Comparison of ENCODE assay signal across 22 mouse cellular contexts in genomic region chr5:91261895-91262294, GRCm38 (mm10).
"Had no signal": no experiment of that assay in that cellular context is flagged by ENCODE, and none has a peak within 500 bp of the region (broad histone marks: within the 10 kb centered on the region; RNA-seq: fewer than 3 reads in every experiment).

No protein-coding gene starts in this region.

- H3K9ac ChIP-seq: liver, embryonic 13.5 days; liver, embryonic 15.5 days; liver, postnatal 0 days; lung, embryonic 14.5 days; midbrain, embryonic 12.5 days; neural tube, embryonic 13.5 days; neural tube, embryonic 15.5 days; stomach, embryonic 15.5 days had no signal

- H3K4me1 ChIP-seq: liver, embryonic 13.5 days; liver, embryonic 15.5 days; midbrain, embryonic 10.5 days; midbrain, embryonic 12.5 days; neural tube, embryonic 13.5 days; neural tube, embryonic 15.5 days; stomach, embryonic 15.5 days had no signal

- H3K27me3 ChIP-seq: liver, embryonic 13.5 days; liver, embryonic 15.5 days; midbrain, embryonic 12.5 days; neural tube, embryonic 13.5 days; neural tube, embryonic 15.5 days; stomach, embryonic 15.5 days had no signal

- H3K36me3 ChIP-seq: liver, embryonic 13.5 days; liver, embryonic 15.5 days; midbrain, embryonic 10.5 days; midbrain, embryonic 12.5 days; neural tube, embryonic 13.5 days; neural tube, embryonic 15.5 days; stomach, embryonic 15.5 days had no signal

- H3K4me3 ChIP-seq: liver, embryonic 13.5 days; liver, embryonic 15.5 days; midbrain, embryonic 10.5 days; midbrain, embryonic 12.5 days; myocyte; neural tube, embryonic 13.5 days; neural tube, embryonic 15.5 days; stomach, embryonic 15.5 days had no signal

- H3K9me3 ChIP-seq: liver, embryonic 13.5 days; liver, embryonic 15.5 days; midbrain, embryonic 10.5 days; midbrain, embryonic 12.5 days; neural tube, embryonic 13.5 days; neural tube, embryonic 15.5 days; stomach, embryonic 15.5 days had no signal

- H3K4me2 ChIP-seq: liver, embryonic 11.5 days; liver, embryonic 13.5 days; liver, embryonic 15.5 days; lung, embryonic 14.5 days; midbrain, embryonic 12.5 days; neural tube, embryonic 13.5 days; neural tube, embryonic 15.5 days; stomach, embryonic 15.5 days had no signal

- ATAC-seq: liver, postnatal 0 days; midbrain, embryonic 16.5 days had no signal

- DNase-seq: liver; liver, embryonic 13.5 days; liver, postnatal 0 days; midbrain, embryonic 14.5 days; retina, postnatal 1 day; right cerebral cortex, adult 18-20 months; right cerebral cortex, postnatal 25 days; right cerebral cortex, postnatal 4 days; spleen, adult 18-20 months; thymus, adult 18-20 months; thymus, postnatal 14 days; thymus, postnatal 36 days had no signal

- H3K27ac ChIP-seq: liver, embryonic 13.5 days; liver, embryonic 15.5 days; midbrain, embryonic 10.5 days; midbrain, embryonic 12.5 days; neural tube, embryonic 13.5 days; neural tube, embryonic 15.5 days; stomach, embryonic 15.5 days had no signal
